Mouse (Mus musculus) hindbrain, embryonic 16.5 days (tissue): Measurements from ENCODE around the gene Gpr22. TPM values are rescaled to one million over a fixed set of nuclear protein-coding genes. Genes with fewer than 3 reads are reported as not detected.

ENCODE experiments used
- ATAC-seq: fragments of 200-750 bp; cut with Nextera tagmentation; 2 replicates; pipeline ENCODE4 v1.8.0; 2017; ENCODE audit warnings: moderate TSS enrichment, moderate library complexity
- H3K27ac ChIP-seq: fragments of 300-500 bp; sonication (generic); 2 replicates; pipeline ENCODE4 v1.5.1; 2014; ENCODE audit warnings: low read depth, mild to moderate bottlenecking, control low read depth, low read length, moderate library complexity
- H3K27me3 ChIP-seq: fragments of 300-500 bp; sonication (generic); replicated peaks from 2 replicates; pipeline ENCODE4 v1.6.1; 2014; ENCODE audit warnings: low read length; ENCODE audit not compliant: control insufficient read depth, insufficient read depth
- H3K36me3 ChIP-seq: fragments of 300-500 bp; sonication (generic); 2 replicates; pipeline ENCODE4 v1.6.1; 2014; ENCODE audit warnings: mild to moderate bottlenecking, low read length, moderate library complexity, mixed read lengths; ENCODE audit not compliant: control insufficient read depth, insufficient read depth
- H3K4me1 ChIP-seq: fragments of 300-500 bp; sonication (generic); 2 replicates; pipeline ENCODE4 v1.6.1; 2014; ENCODE audit warnings: low read depth, low read length; ENCODE audit not compliant: control insufficient read depth, insufficient read depth
- H3K4me2 ChIP-seq: fragments of 300-500 bp; sonication (generic); 2 replicates; pipeline ENCODE4 v1.6.1; 2014; ENCODE audit warnings: mild to moderate bottlenecking, low read length, control low read depth, moderate library complexity
- H3K4me3 ChIP-seq: fragments of 300-500 bp; sonication (generic); 2 replicates; pipeline ENCODE4 v1.5.1; 2014; ENCODE audit warnings: mild to moderate bottlenecking, low read length, control low read depth, moderate library complexity
- H3K9ac ChIP-seq: fragments of 300-500 bp; sonication (generic); 2 replicates; pipeline ENCODE4 v1.6.1; 2014; ENCODE audit warnings: low read depth, mild to moderate bottlenecking, control low read depth, low read length, moderate library complexity
- H3K9me3 ChIP-seq: fragments of 300-500 bp; sonication (generic); 2 replicates; pipeline ENCODE4 v1.6.1; 2014; ENCODE audit warnings: mild to moderate bottlenecking, low read length, moderate library complexity; ENCODE audit not compliant: control insufficient read depth
- WGBS: fragments of 180-500 bp; shearing (Covaris S2); extraction: QIAGEN DNeasy Blood & Tissue Kit; methylation state at CpG from one replicate; pipeline ENCODE4 v1.1.7; 2014; 5-methylcytosine and 5-hydroxymethylcytosine counted together
- polyA plus RNA-seq: library from polyadenylated mRNA; unstranded; fragments of >200 nt; fragmentation: Nextera tagmentation; extraction: Ambion mirVana; gene quantifications from 2 replicates; pipeline ENCODE4 v1.2.1, GENCODE M21; 2015

Gene Gpr22
- polyA plus RNA-seq, 1 experiment from 2014 or later: 17.7 TPM

- Histone ChIP-seq H3K4me3 (no peak overlapping the region), H3K9ac (no peak overlapping the region), H3K27ac (no peak overlapping the region), H3K27me3 (no peaks in the 10 kb centered on the region), H3K4me2 (no peak overlapping the region), H3K4me1 (no peaks in the 10 kb centered on the region), H3K36me3 (no peaks in the 10 kb centered on the region), H3K9me3 (no peaks in the 10 kb centered on the region)
- 90% methylated on average over 3 of the region's 3 CpGs for WGBS
- ATAC-seq: no peak
These were observed 10.8 kb upstream of the Gpr22 start for GRCm38 (mm10) chr12:31724576-31724975.

GRCm38 (mm10) chr12:31719586-31720275, 6.0 kb upstream of the Gpr22 start:
- Histone ChIP-seq H3K36me3 (no peaks in the 10 kb centered on the region), H3K27me3 (no peaks in the 10 kb centered on the region), H3K4me2 (no peak overlapping the region), H3K9ac (no peak overlapping the region), H3K9me3 (no peaks in the 10 kb centered on the region), H3K4me1 (no peaks in the 10 kb centered on the region), H3K4me3 (no peak overlapping the region), H3K27ac (no peak overlapping the region)
- ATAC-seq: no peak
- WGBS: 83% methylated on average over 1 of the region's 1 CpGs

GRCm38 (mm10) chr12:31714070-31714469, 323 bp upstream of the Gpr22 start:
- peak; percentile 66 for ATAC-seq

GRCm38 (mm10) chr12:31712727-31713126, 1.0 kb downstream of the Gpr22 start:
- 53% methylated on average over 4 of the region's 4 CpGs for WGBS
- no peak for ATAC-seq
- H3K36me3 ChIP-seq: no peaks in the 10 kb centered on the region
- H3K9ac ChIP-seq: no peak overlapping the region
- no peak overlapping the region for H3K27ac ChIP-seq
- H3K4me1 ChIP-seq: no peaks in the 10 kb centered on the region
- no peaks in the 10 kb centered on the region for H3K27me3 ChIP-seq
- peak overlapping the region; percentile 44; the same call in 1 of the 2 replicates for H3K4me3 ChIP-seq
- H3K4me2 ChIP-seq: no peak overlapping the region; the same call in 1 of the 2 replicates
- H3K9me3 ChIP-seq: no peaks in the 10 kb centered on the region

More at GRCm38 (mm10) chr12:31714070-31714469, 323 bp upstream of the Gpr22 start:
- Histone ChIP-seq H3K36me3 (no peaks in the 10 kb centered on the region), H3K4me2 (peak overlapping the region; percentile 21), H3K4me1 (no peaks in the 10 kb centered on the region), H3K27me3 (no peaks in the 10 kb centered on the region), H3K27ac (peak overlapping the region; percentile 77; the same call in 1 of the 2 replicates), H3K9ac (peak overlapping the region; percentile 62; the same call in 1 of the 2 replicates), H3K4me3 (peak overlapping the region; percentile 39), H3K9me3 (no peaks in the 10 kb centered on the region)
- 53% methylated on average over 3 of the region's 3 CpGs for WGBS

GRCm38 (mm10) chr12:31712233-31712632, 1.5 kb downstream of the Gpr22 start:
- Histone ChIP-seq H3K4me1 (no peaks in the 10 kb centered on the region), H3K27me3 (no peaks in the 10 kb centered on the region), H3K9me3 (no peaks in the 10 kb centered on the region), H3K4me3 (peak overlapping the region; percentile 44), H3K4me2 (peak overlapping the region; percentile 53), H3K36me3 (no peaks in the 10 kb centered on the region), H3K9ac (peak overlapping the region; percentile 53), H3K27ac (no peak overlapping the region)
- WGBS: 22% methylated on average over 5 of the region's 5 CpGs
- ATAC-seq: peak; percentile 27

- ATAC-seq: no peak
- 56% methylated on average over 6 of the region's 6 CpGs for WGBS
- no peaks in the 10 kb centered on the region for H3K27me3 ChIP-seq
- no peak overlapping the region for H3K27ac ChIP-seq
- H3K4me1 ChIP-seq: no peaks in the 10 kb centered on the region
- H3K9ac ChIP-seq: no peak overlapping the region
- H3K4me3 ChIP-seq: no peak overlapping the region
- no peaks in the 10 kb centered on the region for H3K9me3 ChIP-seq
- H3K36me3 ChIP-seq: no peaks in the 10 kb centered on the region
- H3K4me2 ChIP-seq: peak overlapping the region; percentile 43
These were observed 4.1 kb downstream of the Gpr22 start for GRCm38 (mm10) chr12:31709665-31710064.

- Histone ChIP-seq H3K4me3 (no peak overlapping the region), H3K9me3 (no peaks in the 10 kb centered on the region), H3K4me1 (no peaks in the 10 kb centered on the region), H3K27me3 (no peaks in the 10 kb centered on the region), H3K4me2 (no peak overlapping the region), H3K27ac (no peak overlapping the region), H3K36me3 (no peaks in the 10 kb centered on the region), H3K9ac (no peak overlapping the region)
- 76% methylated on average over 1 of the region's 1 CpGs for WGBS
- no peak for ATAC-seq
These were observed 6.2 kb downstream of the Gpr22 start for GRCm38 (mm10) chr12:31707531-31707930.

GRCm38 (mm10) chr12:31706168-31706567, 7.6 kb downstream of the Gpr22 start:
- no peaks in the 10 kb centered on the region for H3K9me3 ChIP-seq
- H3K4me3 ChIP-seq: no peak overlapping the region

GRCm38 (mm10) chr12:31703904-31704303, 9.8 kb downstream of the Gpr22 start:
- Histone ChIP-seq H3K4me1 (no peaks in the 10 kb centered on the region), H3K27ac (no peak overlapping the region), H3K27me3 (no peaks in the 10 kb centered on the region), H3K36me3 (no peaks in the 10 kb centered on the region), H3K4me3 (no peak overlapping the region), H3K4me2 (no peak overlapping the region), H3K9me3 (no peaks in the 10 kb centered on the region), H3K9ac (no peak overlapping the region)
- ATAC-seq: no peak
- WGBS: 70% methylated on average over 6 of the region's 6 CpGs

More at GRCm38 (mm10) chr12:31706168-31706567, 7.6 kb downstream of the Gpr22 start:
- Histone ChIP-seq H3K36me3 (no peaks in the 10 kb centered on the region), H3K27ac (no peak overlapping the region), H3K9ac (no peak overlapping the region), H3K4me1 (no peaks in the 10 kb centered on the region), H3K27me3 (no peaks in the 10 kb centered on the region), H3K4me2 (no peak overlapping the region)
- ATAC-seq: no peak
- WGBS: 59% methylated on average over 2 of the region's 2 CpGs
